Mouse (Mus musculus) forebrain, embryonic 14.5 days (tissue): ENCODE results near the gene Arl14ep. TPM values are rescaled to one million over a fixed set of nuclear protein-coding genes. Genes with fewer than 3 reads are reported as not detected.
A peak's percentile ranks its signal among the peaks of the same experiment; 100 is the strongest.

Source experiments
- ATAC-seq: fragments of 200-750 bp; cut with Nextera tagmentation; 2 replicates; pipeline ENCODE4 v1.8.0; 2017; ENCODE audit warnings: mild to moderate bottlenecking, moderate library complexity
- DNase-seq: peaks from one replicate; pipeline ENCODE4 v3.0.0-alpha.2; 2015; ENCODE audit warnings: low spot score
- H3K27ac ChIP-seq: fragments of 300-500 bp; sonication (generic); 2 replicates; pipeline ENCODE4 v1.5.1; 2014; ENCODE audit warnings: low read depth, mild to moderate bottlenecking, control low read depth, low read length, moderate library complexity
- H3K27me3 ChIP-seq: fragments of 300-500 bp; sonication (generic); replicated peaks from 2 replicates; pipeline ENCODE4 v1.6.1; 2014; ENCODE audit warnings: low read length, control low read depth, mixed read lengths; ENCODE audit not compliant: control insufficient read depth, insufficient read depth
- H3K36me3 ChIP-seq: fragments of 300-500 bp; sonication (generic); 2 replicates; pipeline ENCODE4 v1.6.1; 2014; ENCODE audit warnings: low read length, control low read depth; ENCODE audit not compliant: control insufficient read depth, insufficient read depth
- H3K4me1 ChIP-seq: fragments of 300-500 bp; sonication (generic); 2 replicates; pipeline ENCODE4 v1.6.1; 2014; ENCODE audit warnings: antibody characterized with exemption, low read length, control low read depth; ENCODE audit not compliant: control insufficient read depth, insufficient read depth
- H3K4me2 ChIP-seq: fragments of 300-500 bp; sonication (generic); 2 replicates; pipeline ENCODE4 v1.6.1; 2014; ENCODE audit warnings: mild to moderate bottlenecking, control low read depth, low read length
- H3K4me3 ChIP-seq: fragments of 300-500 bp; sonication (generic); 2 replicates; pipeline ENCODE4 v1.5.1; 2014; ENCODE audit warnings: low read depth, low read length, control low read depth
- H3K9ac ChIP-seq: fragments of 300-500 bp; sonication (generic); 2 replicates; pipeline ENCODE4 v1.6.1; 2014; ENCODE audit warnings: mild to moderate bottlenecking, low read length, control low read depth, moderate library complexity
- H3K9me3 ChIP-seq: fragments of 300-500 bp; sonication (generic); replicated peaks from 2 replicates; pipeline ENCODE4 v1.6.1; 2016; ENCODE audit warnings: low read length, control low read depth, mixed read lengths; ENCODE audit not compliant: control insufficient read depth
- WGBS: fragments of 180-500 bp; shearing (Covaris S2); extraction: QIAGEN DNeasy Blood & Tissue Kit; methylation state at CpG from one replicate; pipeline ENCODE4 v1.1.7; 2014; 5-methylcytosine and 5-hydroxymethylcytosine counted together
- polyA plus RNA-seq: library from polyadenylated mRNA; unstranded; fragments of >200 nt; fragmentation: Nextera tagmentation; extraction: Ambion mirVana; gene quantifications from 2 replicates; pipeline ENCODE4 v1.2.1, GENCODE M21; 2014

The Arl14ep gene
- polyA plus RNA-seq, 1 experiment from 2014 or later = 36.8 TPM

- Histone ChIP-seq H3K9me3 (no peaks in the 10 kb centered on the region), H3K4me1 (no peaks in the 10 kb centered on the region), H3K27ac (no peak overlapping the region), H3K4me2 (no peak overlapping the region), H3K27me3 (no peaks in the 10 kb centered on the region), H3K4me3 (no peak overlapping the region), H3K36me3 (no peaks in the 10 kb centered on the region), H3K9ac (no peak overlapping the region)
- 99% methylated on average over 2 of the region's 2 CpGs for WGBS
- DNase-seq = no peak
- ATAC-seq = no peak
These were observed 10.7 kb upstream of the Arl14ep start for GRCm38 (mm10) chr2:106984945-106985344.

- Histone ChIP-seq H3K9me3 (no peaks in the 10 kb centered on the region), H3K9ac (no peak overlapping the region), H3K4me3 (no peak overlapping the region), H3K27me3 (no peaks in the 10 kb centered on the region), H3K4me1 (no peaks in the 10 kb centered on the region), H3K36me3 (no peaks in the 10 kb centered on the region), H3K27ac (no peak overlapping the region), H3K4me2 (no peak overlapping the region)
- DNase-seq = peak; percentile 30
- 50% methylated on average over 6 of the region's 6 CpGs for WGBS
- ATAC-seq = no peak
These were observed 8.3 kb upstream of the Arl14ep start for GRCm38 (mm10) chr2:106982503-106982902.

GRCm38 (mm10) chr2:106976472-106976871 is 2.2 kb upstream of the Arl14ep start:
- H3K4me1 ChIP-seq = peaks cover 4% of the 10 kb centered on the region; the same call in 1 of the 2 replicates
- no peak overlapping the region for H3K4me2 ChIP-seq
- H3K27me3 ChIP-seq = no peaks in the 10 kb centered on the region
- no peaks in the 10 kb centered on the region for H3K36me3 ChIP-seq
- no peak for ATAC-seq
- 94% methylated on average over 3 of the region's 3 CpGs for WGBS
- H3K4me3 ChIP-seq = no peak overlapping the region
- no peak overlapping the region for H3K9ac ChIP-seq
- no peaks in the 10 kb centered on the region for H3K9me3 ChIP-seq
- H3K27ac ChIP-seq = no peak overlapping the region
- no peak for DNase-seq

DNA sequence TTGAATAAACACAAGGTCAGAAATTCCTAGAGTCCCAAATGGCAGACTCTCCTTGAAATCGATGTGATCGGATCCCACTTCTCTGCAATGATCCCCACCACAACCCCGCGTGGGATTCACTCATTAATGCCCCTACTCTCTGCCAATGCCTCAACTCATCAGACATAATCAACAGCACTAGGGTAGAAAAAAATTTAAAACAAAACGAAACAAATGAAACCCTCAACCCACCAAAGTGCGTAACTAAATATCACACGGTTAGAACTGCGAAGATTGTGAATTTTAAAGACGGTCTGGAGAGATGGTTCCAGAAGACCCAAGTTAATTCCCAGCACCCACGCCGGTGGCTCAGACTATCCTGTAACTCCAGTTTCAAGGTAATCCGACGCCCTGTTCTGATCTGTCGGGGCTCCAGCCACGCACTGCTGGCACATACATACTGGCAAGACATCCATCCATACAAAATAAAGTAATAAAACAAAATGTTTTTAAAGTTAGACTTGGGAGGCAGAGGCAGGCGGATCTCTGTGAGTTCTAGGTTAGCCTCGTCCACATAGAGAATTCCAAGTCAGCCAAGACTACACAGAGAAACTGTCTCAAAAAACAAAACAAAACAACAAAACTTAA is 779 bp downstream of the Arl14ep start:
- no peak overlapping the region for H3K27ac ChIP-seq
- peak overlapping the region; percentile 64 for H3K4me2 ChIP-seq
- DNase-seq = no peak
- peaks cover 9% of the 10 kb centered on the region for H3K36me3 ChIP-seq
- H3K9me3 ChIP-seq = no peaks in the 10 kb centered on the region
- ATAC-seq = no peak
- H3K4me1 ChIP-seq = peaks cover 6% of the 10 kb centered on the region
- WGBS = 71% methylated on average over 17 of the region's 17 CpGs
- peak overlapping the region; percentile 83 for H3K4me3 ChIP-seq
- H3K9ac ChIP-seq = peak overlapping the region; percentile 94
- no peaks in the 10 kb centered on the region for H3K27me3 ChIP-seq

DNA sequence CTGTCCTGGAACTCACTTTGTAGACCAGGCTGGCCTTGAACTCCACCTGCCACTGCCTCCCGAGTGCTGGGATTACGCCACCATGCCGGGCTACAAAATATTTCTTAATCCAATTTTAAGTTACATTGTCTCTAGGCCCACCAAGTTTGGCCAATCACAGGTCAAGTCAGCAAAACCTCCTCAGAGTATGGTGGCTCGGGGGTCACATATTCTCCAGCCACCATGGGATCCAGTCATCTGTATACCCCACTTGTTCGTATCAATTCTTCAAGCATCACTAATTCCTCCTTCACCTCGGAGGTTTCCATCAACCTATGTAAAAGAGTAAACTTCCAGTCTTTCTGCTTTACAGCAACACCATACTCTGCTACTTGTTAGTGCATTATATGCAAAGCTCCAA is 1.4 kb downstream of the Arl14ep start:
- Histone ChIP-seq H3K27ac (no peak overlapping the region), H3K4me2 (no peak overlapping the region), H3K27me3 (no peaks in the 10 kb centered on the region), H3K36me3 (peaks cover 15% of the 10 kb centered on the region), H3K9ac (no peak overlapping the region), H3K9me3 (no peaks in the 10 kb centered on the region), H3K4me3 (no peak overlapping the region), H3K4me1 (peaks cover 6% of the 10 kb centered on the region)
- ATAC-seq = no peak
- DNase-seq = no peak
- WGBS = 94% methylated on average over 6 of the region's 6 CpGs

DNA sequence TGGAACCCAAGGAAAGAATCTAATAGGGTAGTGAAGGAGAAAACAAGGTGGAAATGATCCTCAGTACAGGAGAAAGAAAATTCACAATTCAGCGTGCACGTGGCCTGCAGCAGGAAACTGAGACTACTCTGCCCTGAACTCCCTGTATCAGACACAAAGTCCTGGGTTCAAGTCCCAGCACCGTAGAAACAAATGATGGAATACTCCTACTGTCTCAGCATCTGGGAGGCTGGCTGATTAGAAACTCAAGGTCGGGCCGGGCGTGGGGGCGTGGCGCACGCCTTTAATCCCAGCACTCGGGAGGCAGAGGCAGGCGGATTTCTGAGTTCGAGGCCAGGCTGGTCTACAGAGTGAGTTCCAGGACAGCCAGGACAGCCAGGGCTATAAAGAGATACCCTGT is 3.3 kb downstream of the Arl14ep start:
- Histone ChIP-seq H3K9me3 (no peaks in the 10 kb centered on the region), H3K36me3 (peaks cover 27% of the 10 kb centered on the region)

GRCm38 (mm10) chr2:106968320-106968719 is 5.9 kb downstream of the Arl14ep start:
- Histone ChIP-seq H3K4me2 (no peak overlapping the region), H3K9me3 (no peaks in the 10 kb centered on the region), H3K4me3 (no peak overlapping the region), H3K27me3 (no peaks in the 10 kb centered on the region), H3K9ac (0 out of 2 replicates have a peak overlapping the region, but pooled peaks have one; percentile 8), H3K4me1 (peaks cover 6% of the 10 kb centered on the region), H3K27ac (no peak overlapping the region), H3K36me3 (peaks cover 47% of the 10 kb centered on the region)
- ATAC-seq = peak; percentile 44; the same call in 1 of the 2 replicates
- peak; percentile 33 for DNase-seq
- 54% methylated on average over 6 of the region's 6 CpGs for WGBS

More for the DNA sequence above, 3.3 kb downstream of the Arl14ep start:
- ATAC-seq (no peak), DNase-seq (no peak)
- Histone ChIP-seq H3K9ac (no peak overlapping the region), H3K4me1 (peaks cover 6% of the 10 kb centered on the region), H3K4me3 (no peak overlapping the region), H3K4me2 (no peak overlapping the region), H3K27me3 (no peaks in the 10 kb centered on the region), H3K27ac (no peak overlapping the region)
- WGBS = 95% methylated on average over 12 of the region's 12 CpGs

- Histone ChIP-seq H3K4me1 (peaks cover under 1% of the 10 kb centered on the region; the same call in 1 of the 2 replicates), H3K36me3 (peaks cover 44% of the 10 kb centered on the region), H3K27ac (no peak overlapping the region), H3K4me3 (no peak overlapping the region), H3K27me3 (no peaks in the 10 kb centered on the region), H3K9ac (no peak overlapping the region), H3K9me3 (no peaks in the 10 kb centered on the region), H3K4me2 (no peak overlapping the region)
- DNase-seq (no peak), ATAC-seq (no peak)
- WGBS = 96% methylated on average over 3 of the region's 3 CpGs
These were observed 10.7 kb downstream of the Arl14ep start for GRCm38 (mm10) chr2:106963560-106963959.

- no peaks in the 10 kb centered on the region for H3K27me3 ChIP-seq
- H3K27ac ChIP-seq = no peak overlapping the region
- no peak overlapping the region for H3K9ac ChIP-seq
- 84% methylated on average over 3 of the region's 3 CpGs for WGBS
- H3K36me3 ChIP-seq = peaks cover 27% of the 10 kb centered on the region
- ATAC-seq (no peak), DNase-seq (no peak)
- no peak overlapping the region for H3K4me3 ChIP-seq
- no peaks in the 10 kb centered on the region for H3K4me1 ChIP-seq
- H3K9me3 ChIP-seq = no peaks in the 10 kb centered on the region
- H3K4me2 ChIP-seq = no peak overlapping the region
These were observed 12.6 kb downstream of the Arl14ep start for GRCm38 (mm10) chr2:106961650-106962049.
